Mouse (Mus musculus): Measurements from ENCODE around the gene Snapc4.
"Not testable (repeated sequence)": the region's sequence is repeated elsewhere in the genome, so short reads cannot be mapped to it uniquely, and the experiment has no call there.

Snapc4 gene

GRCm38 (mm10) chr2:26380131-26380771 is at the start of gene Snapc4:
Gene Snapc4 (minus strand): TSS chr2:26380653.
- DNase-seq (ENCODE audit: low spot score): no peak

DNA sequence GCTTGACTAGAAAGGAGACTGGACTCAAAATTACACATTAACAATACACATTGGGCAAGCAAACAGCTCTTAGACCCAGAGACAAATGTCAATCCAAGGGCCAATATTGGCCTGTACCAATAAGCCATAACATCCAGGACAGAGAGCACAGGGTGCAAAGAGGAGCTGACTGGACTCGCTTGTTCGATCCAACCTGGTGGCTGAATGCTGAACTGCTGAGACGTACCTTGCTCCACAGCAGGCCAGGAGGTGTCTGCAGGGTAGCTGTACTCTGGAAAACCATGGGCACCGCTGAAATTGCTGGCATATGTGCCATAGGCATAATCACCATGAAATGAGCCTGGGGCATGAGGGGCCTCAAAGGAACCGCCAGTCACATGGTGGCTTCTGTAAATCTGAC is 49.4 kb upstream of the Snapc4 start:
- no peak for DNase-seq (ENCODE audit: low spot score)

GRCm38 (mm10) chr2:26424541-26424940 is 44.1 kb upstream of the Snapc4 start:
- no peak for DNase-seq (ENCODE audit: low spot score)

- DNase-seq (ENCODE audit: low spot score): no peak
Observed at GRCm38 (mm10) chr2:26423086-26423485, 42.6 kb upstream of the Snapc4 start.

- no peak for DNase-seq (ENCODE audit: low spot score)
Observed at GRCm38 (mm10) chr2:26421969-26422368, 41.5 kb upstream of the Snapc4 start.

- DNase-seq (ENCODE audit: low spot score): no peak
Observed at GRCm38 (mm10) chr2:26418120-26418519, 37.7 kb upstream of the Snapc4 start.

- DNase-seq (ENCODE audit: low spot score): no peak
Observed at GRCm38 (mm10) chr2:26417066-26417465, 36.6 kb upstream of the Snapc4 start.

DNA sequence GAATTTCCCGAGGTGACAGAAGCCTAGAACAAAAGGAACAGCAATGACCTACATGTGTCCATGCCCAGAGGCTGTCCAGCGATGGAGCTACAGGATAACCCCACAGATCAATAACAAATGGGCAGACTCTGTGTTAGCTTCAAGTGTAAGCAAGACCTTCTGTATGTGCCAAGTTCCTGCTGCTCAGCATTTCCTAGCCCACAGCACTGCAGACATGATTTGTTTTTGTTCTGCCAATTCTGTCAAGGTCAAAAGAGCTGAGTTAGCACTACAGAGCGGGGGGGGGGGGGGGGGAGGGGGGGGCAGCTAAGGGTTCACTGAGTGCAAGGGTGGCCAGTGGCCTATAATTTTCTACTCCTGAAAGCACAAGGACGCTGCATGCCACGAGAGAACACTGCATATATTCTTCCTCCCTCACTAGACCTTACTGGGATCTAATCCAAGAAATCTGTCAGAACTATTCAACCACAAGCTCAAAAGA is 30.5 kb upstream of the Snapc4 start:
- DNase-seq (ENCODE audit: low spot score): no peak

DNA sequence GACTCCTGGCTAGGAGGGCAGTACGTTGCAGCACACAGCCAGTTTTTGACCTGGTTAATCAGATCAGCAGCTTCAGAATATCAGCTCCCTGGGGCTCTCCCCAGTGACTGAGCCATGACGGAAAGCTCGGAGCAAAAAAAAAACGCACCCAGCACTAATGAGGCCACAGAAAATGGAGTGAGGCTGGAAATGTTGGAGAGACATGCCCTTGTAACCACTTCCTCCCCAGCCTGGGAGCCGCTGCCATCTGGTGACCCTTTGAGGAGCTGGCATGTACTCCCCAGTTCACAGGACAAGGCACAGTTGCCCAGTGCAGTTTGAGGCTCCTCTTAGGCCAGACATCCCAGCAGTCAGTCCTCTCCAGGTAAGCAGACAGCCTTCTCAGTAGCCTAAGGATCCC is 29.6 kb upstream of the Snapc4 start:
- no peak for DNase-seq (ENCODE audit: low spot score)

DNA sequence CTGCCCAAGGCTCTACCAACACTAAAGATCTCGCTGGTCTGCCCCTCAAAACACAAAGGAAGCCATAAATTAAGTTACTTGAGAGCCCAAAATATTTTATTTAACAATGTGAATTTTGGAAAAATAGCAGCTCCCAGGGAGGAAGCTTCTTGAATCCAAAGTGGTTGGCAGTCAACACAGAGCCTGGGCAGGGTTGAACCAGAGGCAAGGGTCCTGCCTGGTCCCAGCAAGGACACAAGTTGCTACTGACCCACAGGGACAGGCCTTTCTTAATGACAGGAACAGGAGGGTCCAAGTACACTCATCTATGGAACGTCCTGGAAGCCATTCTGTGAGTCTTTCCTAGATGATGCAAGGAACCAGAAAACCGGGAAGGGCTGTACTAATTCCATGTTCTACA is 28.9 kb upstream of the Snapc4 start:
- DNase-seq (ENCODE audit: low spot score): no peak

- DNase-seq (ENCODE audit: low spot score): peak; percentile 95
Observed at GRCm38 (mm10) chr2:26408515-26409356, 28.3 kb upstream of the Snapc4 start, which contains the start of gene Inpp5e. Gene Inpp5e (minus strand): TSS chr2:26409203.

- no peak for DNase-seq (ENCODE audit: low spot score)
Observed at GRCm38 (mm10) chr2:26403306-26403705, 22.9 kb upstream of the Snapc4 start.

DNA sequence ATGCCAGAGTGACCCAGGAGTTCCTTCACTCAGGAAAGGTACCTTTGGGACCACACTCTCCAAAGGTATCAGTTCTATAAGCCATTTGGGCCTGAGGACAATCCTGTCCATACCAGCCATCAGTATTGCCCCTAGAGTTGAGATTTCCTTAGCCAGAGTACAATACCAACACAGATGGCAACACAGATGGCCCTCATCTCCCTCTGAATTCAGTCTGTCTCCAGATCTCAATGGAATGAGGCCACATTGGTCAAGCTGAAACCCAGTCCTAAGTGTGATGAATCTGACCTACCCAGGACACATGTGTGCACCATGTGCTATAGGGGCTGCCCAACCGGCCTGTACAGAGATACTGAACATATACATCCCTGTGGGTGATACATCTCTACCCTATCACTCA is 21.8 kb upstream of the Snapc4 start:
- DNase-seq (ENCODE audit: low spot score): no peak

- no peak for DNase-seq (ENCODE audit: low spot score)
Observed at GRCm38 (mm10) chr2:26401023-26401422, 20.6 kb upstream of the Snapc4 start.

GRCm38 (mm10) chr2:26400296-26400695 is 19.8 kb upstream of the Snapc4 start:
- DNase-seq (ENCODE audit: low spot score): no peak

GRCm38 (mm10) chr2:26399647-26400046 is 19.2 kb upstream of the Snapc4 start:
- no peak for DNase-seq (ENCODE audit: low spot score)

- DNase-seq (ENCODE audit: low spot score): no peak
Observed at GRCm38 (mm10) chr2:26398978-26399377, 18.5 kb upstream of the Snapc4 start.

GRCm38 (mm10) chr2:26391617-26392016 is 11.2 kb upstream of the Snapc4 start:
- no peak for DNase-seq (ENCODE audit: low spot score)

DNA sequence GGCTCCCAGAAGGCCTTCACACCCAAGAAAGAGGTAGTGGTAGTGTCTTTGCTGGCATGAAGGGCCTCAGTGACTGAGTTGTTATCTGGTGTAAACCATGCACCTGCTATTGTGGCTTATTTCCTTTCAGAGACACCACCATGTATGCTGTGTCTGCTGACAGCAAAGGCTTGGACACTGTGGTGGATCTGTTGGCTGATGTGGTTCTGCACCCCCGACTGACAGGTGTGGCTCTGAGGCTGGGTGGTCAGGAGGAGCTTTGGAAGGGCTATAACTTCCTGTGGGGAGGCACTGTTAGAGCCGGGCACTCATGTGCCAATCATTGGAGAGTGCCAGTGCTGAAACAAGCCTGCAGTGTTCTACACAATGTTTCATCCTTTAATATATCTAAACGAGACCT is 10.5 kb upstream of the Snapc4 start:
- no peak for DNase-seq (ENCODE audit: low spot score)

- DNase-seq (ENCODE audit: low spot score): peak; percentile 27
Observed at GRCm38 (mm10) chr2:26389154-26389690, 8.8 kb upstream of the Snapc4 start, which contains the start of the genes Entr1 and Pmpca. Gene Entr1 (minus strand): TSS chr2:26389316. Gene Pmpca (plus strand): TSS chr2:26389339.

DNA sequence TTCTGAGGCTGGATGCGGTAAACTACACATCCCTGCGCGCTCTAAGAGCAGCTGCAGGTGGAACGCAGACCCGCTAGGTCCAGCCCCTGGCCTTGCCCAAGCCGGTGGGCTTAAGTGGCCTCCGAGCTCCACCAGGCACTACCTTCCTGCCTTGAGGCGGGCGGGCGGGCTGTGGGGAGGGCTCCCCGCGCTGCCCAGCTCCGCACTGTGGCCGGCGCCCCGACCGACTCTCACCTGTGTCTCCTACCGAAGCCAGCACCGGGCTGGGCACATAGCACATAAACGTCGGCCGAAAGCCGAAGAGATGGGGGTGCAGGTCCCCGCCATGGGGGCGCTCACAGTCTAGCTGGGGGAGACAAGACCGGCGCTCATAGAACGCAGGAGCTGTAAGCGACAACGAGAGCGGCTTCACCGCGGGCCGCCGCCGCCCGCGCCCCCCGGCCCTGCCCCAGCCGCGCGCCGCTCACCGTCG is 8.3 kb upstream of the Snapc4 start:
- no peak for DNase-seq (ENCODE audit: low spot score)

DNA sequence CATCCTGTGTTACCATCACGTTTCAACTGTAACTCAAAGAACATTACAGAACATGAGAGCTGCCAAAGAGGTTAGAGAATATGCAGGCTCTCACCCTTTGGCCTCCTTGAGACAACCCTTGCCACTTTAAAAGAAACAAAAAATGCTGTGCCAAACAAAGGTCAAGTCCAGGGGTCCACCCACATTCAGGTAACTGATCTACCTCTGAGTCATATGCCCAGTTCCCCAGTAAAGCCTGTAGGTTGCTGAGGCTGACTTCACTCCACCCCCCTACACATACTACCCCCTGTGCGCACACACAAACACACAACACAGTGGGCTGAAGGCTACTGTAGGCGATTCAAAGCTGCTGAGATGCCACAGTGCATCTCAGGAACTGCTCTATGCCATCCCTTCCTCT is 7.3 kb upstream of the Snapc4 start:
- DNase-seq (ENCODE audit: low spot score): no peak

DNA sequence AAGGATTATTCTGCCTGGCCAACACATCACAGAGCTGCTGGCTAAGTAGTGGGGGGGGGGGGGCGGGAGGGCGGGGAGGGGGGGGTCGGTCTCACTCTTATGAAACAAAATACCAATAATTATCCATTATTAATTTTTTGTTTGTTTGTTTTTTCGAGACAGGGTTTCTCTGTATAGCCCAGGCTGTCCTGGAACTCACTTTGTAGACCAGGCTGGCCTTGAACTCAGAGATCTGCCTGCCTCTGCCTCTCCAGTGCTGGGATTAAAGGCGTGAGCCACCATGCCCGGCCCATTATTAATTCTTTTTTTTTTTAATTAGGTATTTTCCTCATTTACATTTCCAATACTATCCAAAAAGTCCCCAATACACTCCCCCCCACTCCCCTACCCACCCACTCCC is 418 bp upstream of the Snapc4 start:
- not testable (repeated sequence) for DNase-seq (ENCODE audit: low spot score)
